Mouse (Mus musculus): ENCODE results near the gene Tle3. TPM values are rescaled to one million over a fixed set of nuclear protein-coding genes. Genes with fewer than 3 reads are reported as not detected.
A peak's percentile ranks its signal among the peaks of the same experiment; 100 is the strongest.

Tle3 gene
- total and polyA plus RNA-seq, 2 experiments = 2.4 to 14.8 TPM

DNA sequence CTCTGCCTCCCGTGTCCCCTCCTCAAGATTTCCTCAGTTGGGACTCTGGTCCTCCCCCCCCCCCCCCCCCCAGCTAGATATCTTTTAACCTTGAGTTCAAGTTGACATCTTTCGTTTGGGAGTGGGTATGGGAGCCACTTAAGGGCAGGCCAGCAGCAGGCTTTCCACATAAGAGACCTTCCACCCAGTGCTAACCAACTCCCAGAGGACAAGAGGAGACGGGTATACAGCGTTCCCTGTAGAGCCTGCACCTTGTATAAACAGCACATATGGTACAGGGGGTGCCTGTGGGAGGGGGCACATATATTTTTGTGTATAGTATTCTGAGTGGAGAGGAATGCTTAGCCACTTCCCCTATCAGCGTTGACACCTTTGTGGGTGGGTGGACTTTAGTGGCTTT lies 2.8 kb downstream of the Tle3 start:
- Histone ChIP-seq H3K27me3 (ENCODE audit: control insufficient read depth, insufficient read depth, low read length) (no peaks in the 10 kb centered on the region), H3K27ac (replicated peaks; ENCODE audit: insufficient read depth, low read depth, low read length) (no peak overlapping the region), H3K36me3 (ENCODE audit: control insufficient read depth, insufficient read depth, low read length) (no peaks in the 10 kb centered on the region), H3K4me1 (ENCODE audit: control insufficient read depth, insufficient read depth, low read length) (peaks cover 26% of the 10 kb centered on the region), H3K9ac (ENCODE audit: low read depth, low read length) (no peak overlapping the region), H3K4me3 (ENCODE audit: insufficient read depth, low read depth, low read length) (no peak overlapping the region), H3K79me2 (ENCODE audit: control insufficient read depth, insufficient read depth, low read length) (peaks cover 16% of the 10 kb centered on the region; the same call in 1 of the 2 replicates)
- no peak for TF ChIP-seq POLR2A (IDR thresholded peaks at IDR 0.05; ENCODE audit: extremely low read depth, insufficient read depth, low read length)
- no peak for TF ChIP-seq CTCF (IDR thresholded peaks at IDR 0.05; ENCODE audit: low read depth, low read length)
- 87% methylated on average over 5 of the region's 5 CpGs for WGBS
- DNase-seq (ENCODE audit: extremely low read depth, low read depth, low spot score) = no peak

GRCm38 (mm10) chr9:61375802-61376561 lies 3.8 kb downstream of the Tle3 start:
- Histone ChIP-seq H3K4me3 (ENCODE audit: insufficient read depth, low read depth, low read length) (no peak overlapping the region), H3K4me1 (ENCODE audit: control insufficient read depth, insufficient read depth, low read length) (peaks cover 28% of the 10 kb centered on the region), H3K79me2 (ENCODE audit: control insufficient read depth, insufficient read depth, low read length) (peaks cover 19% of the 10 kb centered on the region; the same call in 1 of the 2 replicates), H3K27me3 (ENCODE audit: control insufficient read depth, insufficient read depth, low read length) (no peaks in the 10 kb centered on the region), H3K36me3 (ENCODE audit: control insufficient read depth, insufficient read depth, low read length) (no peaks in the 10 kb centered on the region), H3K27ac (replicated peaks; ENCODE audit: insufficient read depth, low read depth, low read length) (no peak overlapping the region), H3K9ac (ENCODE audit: low read depth, low read length) (no peak overlapping the region)
- WGBS = 70% methylated on average over 11 of the region's 11 CpGs
- DNase-seq (ENCODE audit: extremely low read depth, low read depth, low spot score) = peak; percentile 79
- no peak for TF ChIP-seq CTCF (IDR thresholded peaks at IDR 0.05; ENCODE audit: low read depth, low read length)
- no peak for TF ChIP-seq POLR2A (IDR thresholded peaks at IDR 0.05; ENCODE audit: extremely low read depth, insufficient read depth, low read length)

GRCm38 (mm10) chr9:61376650-61377049 lies 4.5 kb downstream of the Tle3 start:
- H3K4me1 ChIP-seq (ENCODE audit: control insufficient read depth, insufficient read depth, low read length) = peaks cover 26% of the 10 kb centered on the region
- no peak overlapping the region for H3K27ac ChIP-seq (replicated peaks; ENCODE audit: insufficient read depth, low read depth, low read length)
- WGBS = 92% methylated on average over 3 of the region's 3 CpGs
- DNase-seq (ENCODE audit: extremely low read depth, low read depth, low spot score) = no peak
- no peak overlapping the region for H3K9ac ChIP-seq (ENCODE audit: low read depth, low read length)
- no peak overlapping the region for H3K4me3 ChIP-seq (ENCODE audit: insufficient read depth, low read depth, low read length)
- TF ChIP-seq POLR2A (IDR thresholded peaks at IDR 0.05; ENCODE audit: extremely low read depth, insufficient read depth, low read length) (no peak), CTCF (IDR thresholded peaks at IDR 0.05; ENCODE audit: low read depth, low read length) (no peak)
- H3K79me2 ChIP-seq (ENCODE audit: control insufficient read depth, insufficient read depth, low read length) = peaks cover 19% of the 10 kb centered on the region; the same call in 1 of the 2 replicates
- no peaks in the 10 kb centered on the region for H3K27me3 ChIP-seq (ENCODE audit: control insufficient read depth, insufficient read depth, low read length)
- no peaks in the 10 kb centered on the region for H3K36me3 ChIP-seq (ENCODE audit: control insufficient read depth, insufficient read depth, low read length)

GRCm38 (mm10) chr9:61377706-61378479 lies 5.7 kb downstream of the Tle3 start:
- WGBS = 21% methylated on average over 9 of the region's 9 CpGs
- peak; percentile 92 for DNase-seq (ENCODE audit: extremely low read depth, low read depth, low spot score)

GRCm38 (mm10) chr9:61378516-61378915 lies 6.3 kb downstream of the Tle3 start:
- peak overlapping the region; percentile 67 for H3K27ac ChIP-seq (replicated peaks; ENCODE audit: insufficient read depth, low read depth, low read length)
- no peak for TF ChIP-seq CTCF (IDR thresholded peaks at IDR 0.05; ENCODE audit: low read depth, low read length)
- TF ChIP-seq POLR2A (IDR thresholded peaks at IDR 0.05; ENCODE audit: extremely low read depth, insufficient read depth, low read length) = no peak
- H3K79me2 ChIP-seq (ENCODE audit: control insufficient read depth, insufficient read depth, low read length) = peaks cover 12% of the 10 kb centered on the region; the same call in 1 of the 2 replicates
- no peak overlapping the region for H3K4me3 ChIP-seq (ENCODE audit: insufficient read depth, low read depth, low read length)
- 22% methylated on average over 8 of the region's 8 CpGs for WGBS
- peak; percentile 80 for DNase-seq (ENCODE audit: extremely low read depth, low read depth, low spot score)
- peaks cover 40% of the 10 kb centered on the region for H3K4me1 ChIP-seq (ENCODE audit: control insufficient read depth, insufficient read depth, low read length)
- no peaks in the 10 kb centered on the region for H3K27me3 ChIP-seq (ENCODE audit: control insufficient read depth, insufficient read depth, low read length)
- H3K9ac ChIP-seq (ENCODE audit: low read depth, low read length) = no peak overlapping the region
- H3K36me3 ChIP-seq (ENCODE audit: control insufficient read depth, insufficient read depth, low read length) = no peaks in the 10 kb centered on the region

More at GRCm38 (mm10) chr9:61377706-61378479, 5.7 kb downstream of the Tle3 start:
- TF ChIP-seq CTCF (IDR thresholded peaks at IDR 0.05; ENCODE audit: low read depth, low read length) = no peak
- H3K27ac ChIP-seq (replicated peaks; ENCODE audit: insufficient read depth, low read depth, low read length) = peak overlapping the region; percentile 67
- H3K4me3 ChIP-seq (ENCODE audit: insufficient read depth, low read depth, low read length) = no peak overlapping the region
- H3K9ac ChIP-seq (ENCODE audit: low read depth, low read length) = no peak overlapping the region
- H3K27me3 ChIP-seq (ENCODE audit: control insufficient read depth, insufficient read depth, low read length) = no peaks in the 10 kb centered on the region
- no peaks in the 10 kb centered on the region for H3K36me3 ChIP-seq (ENCODE audit: control insufficient read depth, insufficient read depth, low read length)
- H3K4me1 ChIP-seq (ENCODE audit: control insufficient read depth, insufficient read depth, low read length) = peaks cover 35% of the 10 kb centered on the region
- peaks cover 14% of the 10 kb centered on the region; the same call in 1 of the 2 replicates for H3K79me2 ChIP-seq (ENCODE audit: control insufficient read depth, insufficient read depth, low read length)

Data from liver, adult 2 months (tissue).